Mouse (Mus musculus): ENCODE measurements around the gene Aipl1. TPM values are rescaled to one million over a fixed set of nuclear protein-coding genes. Genes with fewer than 3 reads are reported as not detected.

Gene Aipl1
- total RNA-seq, 2 experiments from 2014 or later = not detected

- TF ChIP-seq CTCF (IDR thresholded peaks at IDR 0.05) = no peak
- intact Hi-C loops (cut with DNase I) = no loop called here
- Histone ChIP-seq H3K4me3 (no peak overlapping the region), H3K27ac (no peak overlapping the region)
- DNase-seq (ENCODE audit: extremely low spot score in 1 of 2, low spot score in 2 of 2) = no peak
These were observed 52.1 kb downstream of the Aipl1 start for GRCm38 (mm10) chr11:71985101-71985711.

GRCm38 (mm10) chr11:71984093-71984492 lies 53.2 kb downstream of the Aipl1 start:
- DNase-seq (ENCODE audit: extremely low spot score in 1 of 2, low spot score in 2 of 2) = no peak
- intact Hi-C loops (cut with DNase I) = no loop called here
- no peak overlapping the region for H3K27ac ChIP-seq
- TF ChIP-seq CTCF (IDR thresholded peaks at IDR 0.05) = no peak
- no peak overlapping the region for H3K4me3 ChIP-seq

Other genes with a start within 250 kb of the Aipl1 start
- under 1 TPM in 1 of 2 experiments, not detected in 1; 0.23 TPM for gene Pimreg, start 4.5 kb upstream of the Aipl1 start, total RNA-seq (2021)
- 10 to 100 TPM; 88.9 to 92.4 TPM for gene Pitpnm3, start 98.3 kb upstream of the Aipl1 start, total RNA-seq (2021)
- 10 to 100 TPM; 14.5 to 15.1 TPM for gene Gm43951, start 169.3 kb upstream of the Aipl1 start, total RNA-seq (2021)
- 10 to 100 TPM; 30.5 to 39.7 TPM for gene 4933427D14Rik, start 169.9 kb upstream of the Aipl1 start, total RNA-seq (2021)
- gene Txndc17, start 170.0 kb upstream of the Aipl1 start, total RNA-seq (2021) = 10 to 100 TPM; 30.3 to 34.9 TPM
- gene Med31, start 178.1 kb upstream of the Aipl1 start, total RNA-seq (2021) = 10 to 100 TPM; 15.9 to 18.0 TPM
- 10 to 100 TPM; 15.0 to 22.3 TPM for gene Slc13a5, start 229.7 kb upstream of the Aipl1 start, total RNA-seq (2021)